Mouse (Mus musculus): ENCODE measurements around the gene Tomm40.

Tomm40 gene

DNA sequence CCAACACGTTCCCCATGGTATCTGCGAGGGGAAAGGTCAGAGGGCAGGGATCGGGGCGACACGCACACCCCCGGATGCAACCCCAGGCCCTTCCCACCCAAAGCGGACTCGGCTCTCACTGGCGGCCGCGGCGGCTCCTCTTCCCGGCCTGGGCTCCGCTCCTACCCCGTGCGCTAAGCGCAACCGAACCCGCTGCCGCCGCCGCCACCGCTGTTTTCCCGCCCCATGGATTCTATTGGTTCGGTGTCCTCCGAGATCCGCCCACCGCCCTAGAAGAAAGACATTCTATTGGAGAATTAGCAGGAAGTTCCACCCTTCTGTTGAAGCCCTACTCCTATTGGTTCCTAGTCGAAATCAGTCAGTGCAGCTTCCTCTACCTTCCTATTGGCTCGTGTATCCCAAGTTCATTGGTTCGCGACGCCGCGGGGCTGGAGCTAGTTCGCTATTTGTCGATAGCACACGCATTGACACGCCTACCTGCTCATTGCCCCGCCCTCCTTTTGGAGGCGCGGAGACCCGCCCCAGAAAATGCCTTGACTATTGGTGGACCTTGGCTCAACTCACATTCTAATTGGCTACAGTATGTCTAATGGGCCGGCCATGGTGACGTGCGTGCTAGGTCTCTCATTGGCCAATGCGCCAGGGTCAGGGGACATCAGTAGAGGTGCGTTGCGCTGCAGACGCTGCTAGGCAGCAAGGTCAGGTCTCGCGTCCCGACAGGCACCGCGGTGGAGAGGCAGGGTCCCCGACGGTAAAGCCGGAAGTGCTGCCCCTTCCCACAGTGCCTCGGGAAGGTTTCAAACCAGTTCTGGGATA lies at the start of gene Tomm40:
Gene Tomm40 (minus strand): TSS at position 200 of the 816 bp plus-strand sequence.
- peak; percentile 99 for DNase-seq (ENCODE audit: low read depth, low spot score)

DNA sequence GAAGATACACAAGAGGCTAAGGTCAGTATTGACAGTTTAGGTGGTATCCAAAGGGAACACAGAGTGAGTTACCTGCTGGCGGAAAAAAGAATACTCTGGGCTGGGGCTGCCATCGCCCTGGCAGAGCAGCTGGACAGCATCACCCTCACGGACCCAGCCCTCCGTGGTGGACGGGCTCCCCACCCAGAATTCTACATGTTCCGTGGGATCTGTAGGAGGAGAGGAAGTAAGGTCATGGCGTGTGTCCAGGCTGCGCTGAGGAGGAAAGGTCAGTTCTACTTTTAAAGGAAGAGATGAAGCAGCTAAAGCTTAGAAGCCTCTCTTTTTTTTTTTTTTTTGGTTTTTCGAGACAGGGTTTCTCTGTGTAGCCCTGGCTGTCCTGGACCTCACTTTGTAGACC lies 49.3 kb upstream of the Tomm40 start:
- no peak for DNase-seq (ENCODE audit: low read depth, low spot score)

GRCm38 (mm10) chr7:19763829-19764477 lies 48.7 kb upstream of the Tomm40 start:
- no peak for DNase-seq (ENCODE audit: low read depth, low spot score)

GRCm38 (mm10) chr7:19762283-19762682 lies 47.0 kb upstream of the Tomm40 start:
- no peak for DNase-seq (ENCODE audit: low read depth, low spot score)

DNA sequence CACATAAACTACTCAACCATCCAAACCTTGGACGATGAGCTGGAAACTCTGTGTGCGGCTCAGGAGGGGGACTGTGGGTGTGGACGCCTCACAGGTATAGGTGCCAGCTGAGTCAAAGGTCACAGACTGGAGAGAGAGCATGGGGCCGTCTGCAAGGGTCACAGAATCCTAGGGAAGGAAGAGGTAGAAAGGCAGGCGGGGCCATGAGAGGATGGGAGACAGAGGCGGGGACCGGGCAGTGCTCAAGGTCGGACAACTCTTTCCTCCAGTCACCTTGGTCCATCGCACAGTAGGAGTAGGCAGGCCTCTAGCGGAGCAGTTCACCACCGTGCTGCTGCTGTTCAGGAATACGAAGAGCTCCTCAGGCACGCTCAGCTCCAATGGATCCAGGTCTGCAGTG lies 44.8 kb upstream of the Tomm40 start:
- no peak for DNase-seq (ENCODE audit: low read depth, low spot score)

GRCm38 (mm10) chr7:19758623-19759022 lies 43.4 kb upstream of the Tomm40 start:
- DNase-seq (ENCODE audit: low read depth, low spot score) = no peak

DNA sequence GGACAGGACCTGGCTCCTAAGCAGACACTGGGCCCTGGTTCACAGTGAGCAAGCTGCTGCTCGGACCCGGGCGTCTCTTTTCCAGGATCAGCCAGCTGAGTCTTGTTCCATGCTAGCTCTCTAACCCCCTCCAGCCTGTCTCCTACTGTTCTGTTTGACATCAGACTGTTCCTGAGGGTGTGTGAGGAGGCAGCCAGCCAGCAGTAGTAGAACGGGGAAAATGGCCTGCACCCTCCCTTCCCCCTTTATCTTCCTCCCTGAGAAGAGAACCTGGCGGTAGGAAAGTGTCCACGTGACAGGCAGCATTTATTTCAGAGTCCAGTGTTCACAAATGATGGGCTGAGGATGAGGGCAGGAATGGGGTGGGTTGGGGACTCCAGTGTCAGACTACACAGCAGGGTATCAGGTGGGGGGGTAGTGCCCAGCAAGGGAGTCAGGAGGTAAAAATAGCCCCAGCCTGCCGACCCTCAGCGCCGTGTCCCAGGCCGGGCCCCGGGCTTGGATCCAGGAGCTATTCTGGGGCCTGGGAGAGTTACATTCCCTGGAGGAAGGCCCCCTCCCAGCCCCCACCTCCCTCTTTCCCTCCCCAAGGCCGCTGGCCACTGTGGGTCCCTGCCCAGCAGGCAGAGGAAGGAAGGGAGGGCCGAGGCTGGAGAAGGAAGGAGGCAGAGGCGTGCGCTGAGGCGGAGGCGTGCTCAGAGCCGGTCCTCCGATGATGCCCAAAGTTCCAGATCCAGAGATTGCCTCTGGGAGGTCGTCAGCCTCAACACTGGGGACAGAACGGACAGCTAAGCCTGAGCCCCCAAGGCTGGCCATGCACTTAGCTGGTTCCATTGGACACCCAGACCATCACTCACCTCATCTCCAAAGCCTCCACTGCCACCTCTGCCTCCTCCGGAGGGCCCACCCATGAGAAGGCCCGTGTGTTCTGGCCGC lies 40.9 kb upstream of the Tomm40 start:
- no peak for DNase-seq (ENCODE audit: low read depth, low spot score)

- DNase-seq (ENCODE audit: low read depth, low spot score) = no peak
Observed at GRCm38 (mm10) chr7:19755008-19755407, 39.8 kb upstream of the Tomm40 start.

DNA sequence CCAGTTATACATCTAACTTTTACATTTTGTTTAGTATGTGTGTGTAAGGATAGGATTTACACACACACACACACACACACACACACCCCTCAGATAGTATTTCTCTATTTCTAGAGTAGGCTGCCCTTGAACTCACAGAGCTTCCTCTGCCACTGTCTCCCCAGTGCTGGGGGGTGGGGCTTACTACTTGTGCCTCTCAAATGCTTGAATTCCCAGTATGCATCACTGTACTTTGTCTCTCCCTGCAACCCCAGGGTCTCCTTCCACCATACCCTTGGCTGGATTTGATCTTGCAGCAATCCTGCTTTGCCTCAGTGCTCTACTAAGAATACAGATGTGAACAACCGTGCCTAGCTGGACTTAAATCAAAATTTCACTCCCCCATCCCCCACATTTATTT lies 38.8 kb upstream of the Tomm40 start:
- DNase-seq (ENCODE audit: low read depth, low spot score) = no peak

GRCm38 (mm10) chr7:19753587-19753986 lies 38.3 kb upstream of the Tomm40 start:
- DNase-seq (ENCODE audit: low read depth, low spot score) = no peak

DNA sequence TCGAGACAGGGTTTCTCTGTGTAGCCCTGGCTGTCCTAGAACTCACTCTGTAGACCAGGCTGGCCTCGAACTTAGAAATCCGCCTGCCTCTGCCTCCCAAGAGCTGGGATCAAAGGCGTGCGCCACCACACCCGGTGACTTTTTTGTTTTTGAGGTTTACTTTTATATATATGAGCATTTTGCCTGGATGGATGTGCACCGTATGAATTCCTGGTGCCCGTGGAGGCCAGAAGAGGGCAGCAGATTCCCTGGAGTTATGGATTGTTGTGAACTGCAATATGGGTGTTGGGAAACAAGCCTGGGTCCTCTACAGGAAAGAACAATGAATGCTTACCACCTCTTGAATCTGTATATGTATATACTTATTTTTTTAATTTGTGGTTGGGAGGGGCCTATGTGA lies 37.4 kb upstream of the Tomm40 start:
- no peak for DNase-seq (ENCODE audit: low read depth, low spot score)

DNA sequence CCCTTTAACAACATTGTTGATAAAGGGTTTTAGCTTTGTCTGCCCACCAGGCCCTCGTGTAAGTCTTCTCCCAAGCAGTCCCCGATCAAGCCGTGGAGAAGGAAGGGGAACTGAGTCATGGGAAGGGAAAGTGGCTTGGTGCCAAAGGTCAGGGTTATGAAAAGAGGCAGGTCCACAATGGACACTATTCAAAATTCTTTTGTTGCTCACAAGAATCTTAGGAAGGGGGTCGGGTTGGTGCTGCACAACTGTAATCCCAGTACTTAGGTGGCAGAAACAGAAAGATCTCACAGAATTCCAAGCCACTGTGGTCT lies 35.8 kb upstream of the Tomm40 start:
- no peak for DNase-seq (ENCODE audit: low read depth, low spot score)

- no peak for DNase-seq (ENCODE audit: low read depth, low spot score)
Observed at GRCm38 (mm10) chr7:19750217-19751069, 35.2 kb upstream of the Tomm40 start, which contains the start of gene Nectin2. Gene Nectin2 (minus strand): TSS chr7:19750483.

GRCm38 (mm10) chr7:19749389-19750216 lies 34.4 kb upstream of the Tomm40 start:
- peak; percentile 98 for DNase-seq (ENCODE audit: low read depth, low spot score)

- DNase-seq (ENCODE audit: low read depth, low spot score) = no peak
Observed at GRCm38 (mm10) chr7:19748219-19749195, 33.3 kb upstream of the Tomm40 start.

DNA sequence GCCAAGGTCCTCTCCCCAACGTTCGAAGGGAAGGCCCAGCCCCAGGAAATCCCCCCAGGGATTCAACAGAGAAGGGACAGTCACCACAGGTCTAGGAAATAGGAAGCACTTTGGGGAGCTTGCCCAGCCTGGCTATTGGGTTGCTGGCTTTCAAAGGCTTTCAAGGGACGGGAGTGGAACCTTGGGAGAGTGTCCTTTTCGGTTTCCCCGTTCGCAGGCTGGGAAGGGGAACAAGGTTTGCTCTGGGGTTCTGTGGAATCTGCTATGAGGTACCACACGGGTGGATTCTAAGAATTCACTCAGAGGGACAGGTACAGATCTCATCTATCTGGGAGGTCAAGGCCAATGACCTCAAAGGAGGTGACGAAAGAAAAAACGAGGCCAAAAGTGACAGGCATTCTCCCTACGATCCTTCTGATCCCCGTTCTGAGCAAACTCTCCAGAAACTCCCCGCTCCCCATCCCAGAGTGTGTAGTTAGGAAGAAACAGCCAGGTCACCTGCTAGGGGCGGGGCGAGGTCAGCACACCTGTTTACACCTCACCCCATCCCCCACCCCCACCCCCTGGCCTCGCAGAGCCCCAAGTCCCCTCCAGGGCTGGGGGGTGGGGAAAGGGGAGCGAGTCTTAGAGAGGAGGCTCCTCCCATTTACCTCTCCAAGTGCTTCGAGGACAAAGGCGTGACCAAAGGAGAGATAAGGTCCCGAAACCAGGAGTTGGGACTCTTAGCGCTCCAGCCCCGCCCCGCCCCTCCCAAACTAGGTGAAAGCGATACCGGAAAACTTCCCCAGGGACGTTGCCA lies 32.4 kb upstream of the Tomm40 start:
- DNase-seq (ENCODE audit: low read depth, low spot score) = no peak

- DNase-seq (ENCODE audit: low read depth, low spot score) = no peak
Observed at GRCm38 (mm10) chr7:19746426-19747201, 31.4 kb upstream of the Tomm40 start.

- DNase-seq (ENCODE audit: low read depth, low spot score) = no peak
Observed at GRCm38 (mm10) chr7:19745971-19746370, 30.7 kb upstream of the Tomm40 start.
